Mouse (Mus musculus) forebrain, postnatal 0 days (tissue): ENCODE data around the gene Fam160a2. TPM values are rescaled to one million over a fixed set of nuclear protein-coding genes. Genes with fewer than 3 reads are reported as not detected.

Source experiments
- ATAC-seq: fragments of 200-750 bp; cut with Nextera tagmentation; 2 replicates; pipeline ENCODE4 v1.8.0; 2017; ENCODE audit warnings: mild to moderate bottlenecking, moderate library complexity
- DNase-seq: peaks from one replicate; pipeline ENCODE4 v3.0.0-alpha.2; 2015
- H3K27ac ChIP-seq: fragments of 300-500 bp; sonication (generic); 2 replicates; pipeline ENCODE4 v1.5.1; 2014; ENCODE audit warnings: low read depth, mild to moderate bottlenecking, antibody characterized with exemption, low read length, moderate library complexity, mixed read lengths
- H3K27me3 ChIP-seq: fragments of 300-500 bp; sonication (generic); 2 replicates; pipeline ENCODE4 v1.6.1; 2014; ENCODE audit warnings: mild to moderate bottlenecking, low read length, mixed read lengths; ENCODE audit not compliant: insufficient read depth
- H3K36me3 ChIP-seq: fragments of 300-500 bp; sonication (generic); 2 replicates; pipeline ENCODE4 v1.6.1; 2014; ENCODE audit warnings: mild to moderate bottlenecking, moderate library complexity; ENCODE audit not compliant: insufficient read depth
- H3K4me1 ChIP-seq: fragments of 300-500 bp; sonication (generic); 2 replicates; pipeline ENCODE4 v1.6.1; 2014; ENCODE audit warnings: antibody characterized with exemption; ENCODE audit not compliant: insufficient read depth
- H3K4me2 ChIP-seq: fragments of 300-500 bp; sonication (generic); 2 replicates; pipeline ENCODE4 v1.6.1; 2014; ENCODE audit warnings: low read depth, mild to moderate bottlenecking, moderate library complexity
- H3K4me3 ChIP-seq: fragments of 300-500 bp; sonication (generic); 2 replicates; pipeline ENCODE4 v1.5.1; 2014; ENCODE audit warnings: low read depth, low read length, mixed read lengths
- H3K9ac ChIP-seq: fragments of 300-500 bp; sonication (generic); 2 replicates; pipeline ENCODE4 v1.6.1; 2014; ENCODE audit warnings: mild to moderate bottlenecking
- H3K9me3 ChIP-seq: fragments of 300-500 bp; sonication (generic); 2 replicates; pipeline ENCODE4 v1.6.1; 2016; ENCODE audit warnings: low read length
- CTCF ChIP-seq: sonication (generic); IDR thresholded peaks from 2 replicates; pipeline ENCODE4 v1.5.1; 2016; ENCODE audit warnings: antibody characterized with exemption, control low read depth, low read depth
- WGBS: fragments of 180-500 bp; shearing (Covaris S2); extraction: QIAGEN DNeasy Blood & Tissue Kit; methylation state at CpG from one replicate; pipeline ENCODE4 v1.1.7; 2014; 5-methylcytosine and 5-hydroxymethylcytosine counted together
- polyA plus RNA-seq: library from polyadenylated mRNA; unstranded; fragments of >200 nt; fragmentation: Nextera tagmentation; extraction: Ambion mirVana; gene quantifications from 2 replicates; pipeline ENCODE4 v1.2.1, GENCODE M21; 2015
- total RNA-seq: library from RNA; depleted of rRNA; stranded (reverse); fragments of >200 nt; gene quantifications from 2 replicates; pipeline ENCODE4 v1.2.3, GENCODE M21; 2014; rRNA removed

Fam160a2 gene
- total RNA-seq (28.0 and 42.1 TPM in 2 replicates), polyA plus RNA-seq (27.7 and 36.9 TPM in 2 replicates)

- under 1% methylated on average over 54 of the region's 55 CpGs for WGBS
- peak; percentile 98 for ATAC-seq
Observed at GRCm38 (mm10) chr7:105399935-105400624, at the start of gene Fam160a2. TSS of gene Fam160a2 (minus strand) at chr7:105400054.

GRCm38 (mm10) chr7:105445076-105445475 lies 45.2 kb upstream of the Fam160a2 start:
- Histone ChIP-seq H3K9me3 (no peaks in the 10 kb centered on the region), H3K4me1 (no peaks in the 10 kb centered on the region), H3K4me3 (no peak overlapping the region), H3K9ac (no peak overlapping the region), H3K36me3 (no peaks in the 10 kb centered on the region), H3K27ac (no peak overlapping the region), H3K27me3 (no peaks in the 10 kb centered on the region), H3K4me2 (no peak overlapping the region)
- no peak for DNase-seq
- 88% methylated on average over 3 of the region's 3 CpGs for WGBS
- no peak for TF ChIP-seq CTCF
- ATAC-seq: no peak

More at GRCm38 (mm10) chr7:105399935-105400624, at the start of gene Fam160a2:
- Histone ChIP-seq H3K9me3 (no peaks in the 10 kb centered on the region), H3K9ac (peak within 1 kb of the TSS; percentile 86), H3K4me1 (no peaks in the 10 kb centered on the region), H3K27me3 (no peaks in the 10 kb centered on the region), H3K4me3 (peak within 1 kb of the TSS; percentile 87), H3K36me3 (no peaks in the 10 kb centered on the region; the same call in 1 of the 2 replicates), H3K4me2 (peak within 1 kb of the TSS; percentile 86), H3K27ac (peak within 1 kb of the TSS; percentile 78)
- DNase-seq: peak; percentile 100
- no peak for TF ChIP-seq CTCF

- no peak overlapping the region for H3K27ac ChIP-seq
- no peak overlapping the region for H3K9ac ChIP-seq
- DNase-seq: no peak
- no peak overlapping the region for H3K4me3 ChIP-seq
- no peak for TF ChIP-seq CTCF
- no peaks in the 10 kb centered on the region for H3K27me3 ChIP-seq
- 65% methylated on average over 4 of the region's 4 CpGs for WGBS
- no peaks in the 10 kb centered on the region for H3K9me3 ChIP-seq
- no peaks in the 10 kb centered on the region for H3K4me1 ChIP-seq
- no peak overlapping the region for H3K4me2 ChIP-seq
- no peaks in the 10 kb centered on the region for H3K36me3 ChIP-seq
- ATAC-seq: no peak
Observed at GRCm38 (mm10) chr7:105441426-105441825, 41.6 kb upstream of the Fam160a2 start.

- DNase-seq (no peak), ATAC-seq (peak; percentile 38; the same call in 1 of the 2 replicates)
- Histone ChIP-seq H3K4me2 (no peak overlapping the region), H3K4me1 (no peaks in the 10 kb centered on the region), H3K27ac (no peak overlapping the region), H3K36me3 (no peaks in the 10 kb centered on the region), H3K9me3 (no peaks in the 10 kb centered on the region), H3K27me3 (no peaks in the 10 kb centered on the region), H3K9ac (no peak overlapping the region), H3K4me3 (no peak overlapping the region)
- TF ChIP-seq CTCF: no peak
- WGBS: 77% methylated on average over 7 of the region's 7 CpGs
Observed at GRCm38 (mm10) chr7:105437979-105438772, 38.3 kb upstream of the Fam160a2 start.

GRCm38 (mm10) chr7:105434798-105435197 lies 34.9 kb upstream of the Fam160a2 start:
- H3K27me3 ChIP-seq: no peaks in the 10 kb centered on the region
- no peaks in the 10 kb centered on the region for H3K9me3 ChIP-seq
- H3K27ac ChIP-seq: no peak overlapping the region
- WGBS: 90% methylated on average over 22 of the region's 22 CpGs
- no peak for DNase-seq
- no peak overlapping the region for H3K4me2 ChIP-seq
- H3K9ac ChIP-seq: no peak overlapping the region
- H3K4me3 ChIP-seq: no peak overlapping the region
- ATAC-seq: no peak
- no peaks in the 10 kb centered on the region for H3K4me1 ChIP-seq
- TF ChIP-seq CTCF: no peak
- H3K36me3 ChIP-seq: no peaks in the 10 kb centered on the region

GRCm38 (mm10) chr7:105433859-105434258 lies 34.0 kb upstream of the Fam160a2 start:
- no peak for TF ChIP-seq CTCF
- Histone ChIP-seq H3K4me2 (no peak overlapping the region), H3K4me1 (no peaks in the 10 kb centered on the region), H3K9me3 (no peaks in the 10 kb centered on the region), H3K4me3 (no peak overlapping the region), H3K36me3 (no peaks in the 10 kb centered on the region), H3K27ac (no peak overlapping the region), H3K9ac (no peak overlapping the region), H3K27me3 (no peaks in the 10 kb centered on the region)
- WGBS: 89% methylated on average over 17 of the region's 17 CpGs
- no peak for DNase-seq
- ATAC-seq: no peak

- Histone ChIP-seq H3K4me3 (no peak overlapping the region), H3K27me3 (no peaks in the 10 kb centered on the region), H3K4me2 (no peak overlapping the region), H3K4me1 (no peaks in the 10 kb centered on the region), H3K9me3 (no peaks in the 10 kb centered on the region), H3K9ac (no peak overlapping the region), H3K27ac (no peak overlapping the region), H3K36me3 (no peaks in the 10 kb centered on the region)
- DNase-seq (no peak), ATAC-seq (no peak)
- TF ChIP-seq CTCF: no peak
- 76% methylated on average over 1 of the region's 1 CpGs for WGBS
Observed at GRCm38 (mm10) chr7:105432058-105432457, 32.2 kb upstream of the Fam160a2 start.
